Mouse (Mus musculus) liver (tissue): Measurements from ENCODE around the gene Nfatc2ip.
A peak's percentile ranks its signal among the peaks of the same experiment; 100 is the strongest.

Experiments
- DNase-seq: peaks from one replicate; pipeline ENCODE4 v3.0.0-alpha.2; 2020; ENCODE audit warnings: mixed read lengths

Nfatc2ip gene

DNA sequence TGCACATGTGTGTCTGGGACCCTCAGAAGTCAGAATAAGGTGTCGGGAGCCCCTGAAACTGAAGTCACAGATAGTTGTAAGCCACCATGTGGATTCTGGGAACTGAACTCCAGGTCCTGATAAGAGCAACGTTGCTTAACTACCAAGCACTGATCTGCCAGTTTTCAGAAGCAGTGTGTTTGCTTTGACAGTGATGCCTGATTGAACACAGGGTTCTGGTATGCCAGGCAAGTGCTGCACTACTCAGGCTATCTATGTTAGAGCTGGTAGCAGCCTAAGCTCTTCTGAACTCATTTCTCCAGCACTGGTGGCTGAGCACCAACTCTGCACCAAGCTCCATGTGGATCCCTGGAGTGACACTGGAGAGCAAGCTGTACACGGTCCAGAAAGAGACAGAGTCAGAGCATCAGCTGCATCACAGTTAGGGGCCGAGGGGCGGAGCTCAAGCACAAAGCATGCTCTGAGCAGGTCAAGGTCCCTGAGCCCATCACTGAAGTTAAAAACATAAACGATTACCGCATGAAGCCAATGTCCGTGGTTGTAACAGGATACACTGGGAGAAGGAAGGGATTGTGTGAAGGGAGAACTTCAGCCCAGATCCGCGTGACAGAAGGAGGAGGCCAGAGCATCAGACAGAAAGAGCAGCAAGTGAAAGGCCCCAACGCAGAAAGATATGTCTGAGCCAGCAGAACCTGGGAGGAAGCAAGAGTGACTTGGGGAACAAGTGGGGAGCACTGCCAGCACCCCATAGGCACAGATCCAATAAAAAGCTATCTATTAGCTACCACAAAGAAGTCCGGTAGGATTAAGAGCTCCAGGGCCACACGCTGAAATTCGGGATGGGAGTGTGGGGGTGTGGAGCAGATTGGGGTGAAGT lies 41.6 kb downstream of the Nfatc2ip start:
- no peak for DNase-seq

DNA sequence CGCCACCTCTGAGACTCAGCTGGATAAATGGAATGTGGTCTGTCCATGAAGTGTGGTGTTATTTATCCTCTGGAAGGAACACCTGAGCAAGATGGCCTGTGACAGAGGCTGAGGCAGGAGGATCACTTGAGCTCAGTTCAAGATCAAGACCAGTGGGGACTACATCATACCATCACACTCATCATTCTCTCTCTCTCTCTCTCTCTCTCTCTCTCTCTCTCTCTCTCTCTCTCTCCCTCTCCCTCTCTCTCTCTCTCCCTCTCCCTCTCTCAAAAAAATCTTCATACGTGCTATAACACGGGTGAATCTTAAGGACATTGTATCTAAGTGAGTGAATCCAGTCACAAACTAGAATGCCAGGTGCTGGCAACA lies 42.6 kb downstream of the Nfatc2ip start:
- no peak for DNase-seq

DNA sequence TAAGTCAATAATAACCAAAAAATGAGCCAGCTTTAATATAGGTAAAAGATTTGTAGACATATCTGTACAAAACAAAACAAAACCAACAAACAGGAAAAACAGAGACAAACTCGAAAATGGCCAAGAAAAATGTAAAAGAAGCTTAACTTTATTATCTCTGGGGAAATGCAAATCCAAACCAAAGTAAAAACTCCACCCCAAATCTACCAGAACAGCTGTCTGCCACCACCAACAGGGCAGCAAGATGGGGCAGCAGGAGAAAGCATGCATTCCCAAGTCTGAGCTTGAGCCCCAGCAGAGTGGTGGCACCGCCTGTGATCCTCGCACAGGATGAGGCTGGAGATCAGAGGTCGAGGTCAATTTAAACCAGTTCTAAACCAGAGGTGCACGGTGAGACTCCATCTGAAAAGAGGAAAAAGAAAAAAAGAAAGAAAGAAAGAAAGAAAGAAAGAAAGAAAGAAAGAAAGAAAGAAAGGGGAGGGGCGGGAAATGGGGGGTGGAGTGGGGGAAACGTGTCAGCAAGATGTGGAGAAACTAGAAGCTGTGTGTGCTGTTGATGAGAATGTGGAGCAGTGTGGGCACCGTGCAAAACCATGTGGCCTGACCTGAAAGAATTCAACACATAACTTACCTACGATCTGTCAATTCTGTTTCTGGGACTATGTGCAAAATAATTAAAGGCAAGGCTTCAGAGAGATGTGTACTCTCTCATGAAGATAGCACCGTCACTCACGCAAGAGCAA lies 43.1 kb downstream of the Nfatc2ip start:
- no peak for DNase-seq

DNA sequence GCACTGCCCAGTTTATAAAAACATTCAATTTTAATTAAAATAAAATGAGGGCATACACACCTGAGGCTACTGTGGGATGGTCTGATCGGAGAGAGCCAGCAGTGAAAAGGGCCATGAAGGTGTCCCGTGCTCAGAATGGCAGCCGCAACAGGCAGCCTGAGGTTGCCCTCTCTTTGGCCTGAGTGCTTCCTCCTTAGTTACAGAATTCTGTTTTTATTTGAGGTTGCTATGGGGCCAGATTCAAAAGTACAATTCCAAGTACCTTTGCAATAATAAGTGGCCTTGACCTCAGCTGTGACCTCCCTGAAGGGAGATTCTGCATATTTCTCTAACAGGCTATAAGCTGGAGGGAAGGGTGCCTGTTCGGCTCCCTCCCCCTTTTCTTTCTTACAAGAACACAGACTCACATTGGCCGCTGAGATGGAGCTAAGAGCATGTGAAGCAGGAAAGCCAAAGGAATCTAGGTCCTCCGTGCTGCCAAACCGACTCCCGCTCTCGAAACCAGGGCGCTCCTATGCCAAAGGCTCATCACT lies 45.1 kb downstream of the Nfatc2ip start:
- DNase-seq: no peak

- no peak for DNase-seq
Observed at GRCm38 (mm10) chr7:126350748-126351418, 45.7 kb downstream of the Nfatc2ip start.

GRCm38 (mm10) chr7:126348293-126348692 lies 48.2 kb downstream of the Nfatc2ip start:
- DNase-seq: peak; percentile 45

DNA sequence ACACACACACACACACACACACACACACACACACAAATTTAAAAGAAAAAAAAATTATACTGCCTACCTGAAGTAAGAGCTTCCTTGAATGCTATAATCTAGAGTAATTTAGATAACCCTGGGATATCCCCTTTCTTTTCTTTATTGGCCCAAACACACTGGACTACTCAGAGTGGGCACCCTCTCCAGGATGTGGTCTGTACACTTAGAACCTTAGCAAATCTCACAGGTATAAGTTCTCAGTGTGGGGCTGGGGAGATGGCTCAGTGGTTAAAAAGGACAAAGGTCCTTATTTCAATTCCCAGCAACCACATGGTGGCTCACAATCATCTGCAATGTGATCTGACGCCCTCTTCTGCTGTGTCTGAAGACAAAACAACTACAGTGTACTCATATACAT lies 49.4 kb downstream of the Nfatc2ip start:
- DNase-seq: no peak

GRCm38 (mm10) chr7:126345969-126346368 lies 50.6 kb downstream of the Nfatc2ip start:
- DNase-seq: no peak

GRCm38 (mm10) chr7:126345557-126345956 lies 51.0 kb downstream of the Nfatc2ip start:
- no peak for DNase-seq

GRCm38 (mm10) chr7:126340896-126341295 lies 55.6 kb downstream of the Nfatc2ip start:
- DNase-seq: no peak

- no peak for DNase-seq
Observed at GRCm38 (mm10) chr7:126340206-126340618, 56.3 kb downstream of the Nfatc2ip start.

GRCm38 (mm10) chr7:126339521-126339971 lies 57.0 kb downstream of the Nfatc2ip start:
- DNase-seq: no peak

- no peak for DNase-seq
Observed at GRCm38 (mm10) chr7:126338906-126339305, 57.6 kb downstream of the Nfatc2ip start.

GRCm38 (mm10) chr7:126335556-126335955 lies 61.0 kb downstream of the Nfatc2ip start:
- no peak for DNase-seq
